Mouse (Mus musculus) midbrain, embryonic 10.5 days (tissue): ENCODE measurements around the gene Pecr. TPM values are rescaled to one million over a fixed set of nuclear protein-coding genes. Genes with fewer than 3 reads are reported as not detected.
A peak's percentile ranks its signal among the peaks of the same experiment; 100 is the strongest.

Experiments
- DNase-seq: peaks from one replicate; pipeline ENCODE4 v3.0.0-alpha.2; 2017; ENCODE audit warnings: low spot score
- H3K27ac ChIP-seq: fragments of 300-500 bp; sonication (generic); replicated peaks from 2 replicates; pipeline ENCODE4 v1.5.1; 2016; ENCODE audit warnings: mild to moderate bottlenecking
- H3K27me3 ChIP-seq: fragments of 300-500 bp; sonication (generic); 2 replicates; pipeline ENCODE4 v1.6.1; 2016; ENCODE audit warnings: low read depth, mild to moderate bottlenecking; ENCODE audit not compliant: poor library complexity, severe bottlenecking
- H3K36me3 ChIP-seq: fragments of 300-500 bp; sonication (generic); 2 replicates; pipeline ENCODE4 v1.6.1; 2016; ENCODE audit warnings: mild to moderate bottlenecking, moderate library complexity
- H3K4me1 ChIP-seq: fragments of 300-500 bp; sonication (generic); 2 replicates; pipeline ENCODE4 v1.6.1; 2016
- H3K4me3 ChIP-seq: fragments of 300-500 bp; sonication (generic); 2 replicates; pipeline ENCODE4 v1.5.1; 2016; ENCODE audit warnings: mild to moderate bottlenecking, moderate library complexity
- H3K9me3 ChIP-seq: fragments of 300-500 bp; sonication (generic); replicated peaks from 2 replicates; pipeline ENCODE4 v1.6.1; 2016; ENCODE audit warnings: mild to moderate bottlenecking
- WGBS: fragments of 180-500 bp; shearing (Covaris S2); methylation state at CpG from one replicate; pipeline ENCODE4 v1.1.7; 2016; 5-methylcytosine and 5-hydroxymethylcytosine counted together
- polyA plus RNA-seq: library from polyadenylated mRNA; unstranded; fragments of >200 nt; fragmentation: Nextera tagmentation; extraction: Ambion mirVana; gene quantifications from 2 replicates; pipeline ENCODE4 v1.2.1, GENCODE M21; 2016

The Pecr gene
- polyA plus RNA-seq, 1 experiment from 2014 or later = 18.2 TPM

- H3K4me1 ChIP-seq = peaks cover 10% of the 10 kb centered on the region
- H3K9me3 ChIP-seq = no peaks in the 10 kb centered on the region
- H3K27me3 ChIP-seq = peaks cover 28% of the 10 kb centered on the region
- DNase-seq = no peak
- peak overlapping the region; percentile 52 for H3K4me3 ChIP-seq
- WGBS = 9% methylated on average over 13 of the region's 13 CpGs
- H3K27ac ChIP-seq = no peak overlapping the region
- H3K36me3 ChIP-seq = no peaks in the 10 kb centered on the region
These were observed 58.9 kb downstream of the Pecr start for GRCm38 (mm10) chr1:72225054-72225718.

- Histone ChIP-seq H3K4me3 (no peak overlapping the region), H3K4me1 (peaks cover 3% of the 10 kb centered on the region; the same call in 1 of the 2 replicates), H3K9me3 (no peaks in the 10 kb centered on the region), H3K27me3 (peaks cover 22% of the 10 kb centered on the region), H3K27ac (no peak overlapping the region), H3K36me3 (no peaks in the 10 kb centered on the region)
- DNase-seq = no peak
- 19% methylated on average over 4 of the region's 4 CpGs for WGBS
These were observed 64.1 kb downstream of the Pecr start for GRCm38 (mm10) chr1:72220008-72220407.

GRCm38 (mm10) chr1:72219116-72219515 lies 65.0 kb downstream of the Pecr start:
- Histone ChIP-seq H3K27ac (no peak overlapping the region), H3K9me3 (no peaks in the 10 kb centered on the region), H3K27me3 (peaks cover 21% of the 10 kb centered on the region), H3K36me3 (no peaks in the 10 kb centered on the region), H3K4me1 (0 out of 2 replicates have a peak, but pooled peaks cover 2% of the 10 kb centered on the region), H3K4me3 (no peak overlapping the region)
- no peak for DNase-seq
- 45% methylated on average over 2 of the region's 2 CpGs for WGBS

- no peak for DNase-seq
- Histone ChIP-seq H3K4me1 (0 out of 2 replicates have a peak, but pooled peaks cover 2% of the 10 kb centered on the region), H3K27me3 (peaks cover 21% of the 10 kb centered on the region), H3K36me3 (no peaks in the 10 kb centered on the region), H3K9me3 (no peaks in the 10 kb centered on the region), H3K4me3 (no peak overlapping the region), H3K27ac (no peak overlapping the region)
- 77% methylated on average over 2 of the region's 2 CpGs for WGBS
These were observed 65.5 kb downstream of the Pecr start for GRCm38 (mm10) chr1:72218626-72219025.

GRCm38 (mm10) chr1:72216761-72217160 lies 67.4 kb downstream of the Pecr start:
- Histone ChIP-seq H3K4me1 (peaks cover 11% of the 10 kb centered on the region), H3K36me3 (no peaks in the 10 kb centered on the region), H3K4me3 (no peak overlapping the region), H3K27ac (no peak overlapping the region), H3K9me3 (no peaks in the 10 kb centered on the region), H3K27me3 (peaks cover 14% of the 10 kb centered on the region; the same call in 1 of the 2 replicates)
- WGBS = 83% methylated on average over 7 of the region's 7 CpGs
- no peak for DNase-seq

GRCm38 (mm10) chr1:72215174-72215573 lies 68.9 kb downstream of the Pecr start:
- Histone ChIP-seq H3K36me3 (no peaks in the 10 kb centered on the region), H3K4me3 (no peak overlapping the region), H3K27ac (no peak overlapping the region), H3K9me3 (no peaks in the 10 kb centered on the region), H3K27me3 (peaks cover 24% of the 10 kb centered on the region), H3K4me1 (peaks cover 24% of the 10 kb centered on the region)
- no peak for DNase-seq
- WGBS = 85% methylated on average over 4 of the region's 4 CpGs

- H3K36me3 ChIP-seq = no peaks in the 10 kb centered on the region
- peaks cover 24% of the 10 kb centered on the region for H3K27me3 ChIP-seq
- peaks cover 24% of the 10 kb centered on the region for H3K4me1 ChIP-seq
- no peak overlapping the region for H3K27ac ChIP-seq
- DNase-seq = no peak
- H3K9me3 ChIP-seq = no peaks in the 10 kb centered on the region
- WGBS = 66% methylated on average over 7 of the region's 7 CpGs
- no peak overlapping the region for H3K4me3 ChIP-seq
These were observed 69.6 kb downstream of the Pecr start for GRCm38 (mm10) chr1:72214470-72214961.

GRCm38 (mm10) chr1:72213954-72214353 lies 70.2 kb downstream of the Pecr start:
- Histone ChIP-seq H3K27ac (no peak overlapping the region), H3K36me3 (no peaks in the 10 kb centered on the region), H3K4me1 (peaks cover 22% of the 10 kb centered on the region), H3K9me3 (no peaks in the 10 kb centered on the region), H3K27me3 (peaks cover 24% of the 10 kb centered on the region), H3K4me3 (no peak overlapping the region)
- WGBS = 91% methylated on average over 3 of the region's 3 CpGs
- no peak for DNase-seq

GRCm38 (mm10) chr1:72211701-72212699 lies 72.1 kb downstream of the Pecr start, which contains the start of gene Mreg:
Gene Mreg (minus strand): TSS chr1:72212307.
- under 1% methylated on average over 88 of the region's 89 CpGs for whole genome bisulfite sequencing
- no peaks in the 10 kb centered on the region for H3K36me3 ChIP-seq

GRCm38 (mm10) chr1:72210803-72211679 lies 73.1 kb downstream of the Pecr start:
- peaks cover 24% of the 10 kb centered on the region for H3K27me3 ChIP-seq
- 25% methylated on average over 17 of the region's 17 CpGs for WGBS
- DNase-seq = no peak
- no peaks in the 10 kb centered on the region for H3K9me3 ChIP-seq
- peak overlapping the region; percentile 89; the same call in 1 of the 2 replicates for H3K27ac ChIP-seq
- peaks cover 22% of the 10 kb centered on the region for H3K4me1 ChIP-seq
- H3K4me3 ChIP-seq = peak overlapping the region; percentile 82
- no peaks in the 10 kb centered on the region for H3K36me3 ChIP-seq

More at GRCm38 (mm10) chr1:72211701-72212699, 72.1 kb downstream of the Pecr start, which contains the start of gene Mreg:
- peaks cover 22% of the 10 kb centered on the region for H3K4me1 ChIP-seq
- DNase-seq = peak; percentile 80
- peak within 1 kb of the TSS; percentile 89 for H3K27ac ChIP-seq
- peaks cover 24% of the 10 kb centered on the region for H3K27me3 ChIP-seq
- H3K4me3 ChIP-seq = peak within 1 kb of the TSS; percentile 82
- H3K9me3 ChIP-seq = no peaks in the 10 kb centered on the region
